Mouse (Mus musculus) adrenal gland, adult (tissue): ENCODE data around the gene Cul7.

Source experiments
- DNase-seq, 2 experiments: peaks; one replicate each; pipeline ENCODE4 v3.0.0; 2022 to 2023; ENCODE audit warnings: low spot score in 1 of 2; ENCODE audit not compliant: inconsistent age in 2 of 2

Gene Cul7

DNA sequence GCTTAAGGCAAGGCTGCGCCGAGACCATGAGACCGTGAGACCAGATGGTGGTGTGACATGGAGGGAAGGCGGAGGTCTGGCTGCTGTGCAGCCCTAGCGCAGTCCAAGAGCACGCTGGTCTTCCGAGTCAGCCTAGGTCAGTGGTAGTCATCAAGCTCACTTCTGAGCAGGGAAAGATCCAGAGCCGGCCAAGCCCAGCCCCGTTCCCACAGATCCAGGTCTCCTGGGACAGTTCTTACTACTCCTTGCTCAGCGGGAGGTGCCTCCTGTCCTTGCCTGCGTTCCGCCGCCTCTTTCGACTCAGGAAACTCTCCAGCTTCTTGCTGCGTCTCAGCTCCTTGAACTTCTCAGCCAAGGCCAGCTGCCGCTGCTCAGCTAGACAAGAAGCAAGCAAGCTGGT is 17.6 kb downstream of the Cul7 start:
- DNase-seq: peak in 1 of 2 experiments; percentile 63

DNA sequence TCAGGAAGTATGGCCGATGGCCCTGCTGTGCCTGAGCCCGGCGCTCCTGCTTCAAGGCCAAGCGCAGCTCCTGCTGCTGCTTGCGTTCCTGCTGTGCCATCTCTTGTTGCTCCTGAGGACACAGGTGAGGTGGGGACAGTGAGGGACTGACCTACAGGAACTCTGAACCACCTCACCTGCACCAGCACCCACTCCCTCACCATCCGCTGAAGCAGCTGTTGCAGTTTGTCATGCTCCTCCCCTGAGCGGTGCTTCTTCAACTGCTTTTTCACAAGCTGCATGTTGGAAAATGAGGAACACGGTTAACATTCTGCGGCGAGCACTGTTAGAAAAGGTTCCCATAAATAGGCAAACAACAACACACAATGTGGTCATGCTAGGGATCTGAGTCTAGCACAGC is 19.8 kb downstream of the Cul7 start:
- no peak for DNase-seq

DNA sequence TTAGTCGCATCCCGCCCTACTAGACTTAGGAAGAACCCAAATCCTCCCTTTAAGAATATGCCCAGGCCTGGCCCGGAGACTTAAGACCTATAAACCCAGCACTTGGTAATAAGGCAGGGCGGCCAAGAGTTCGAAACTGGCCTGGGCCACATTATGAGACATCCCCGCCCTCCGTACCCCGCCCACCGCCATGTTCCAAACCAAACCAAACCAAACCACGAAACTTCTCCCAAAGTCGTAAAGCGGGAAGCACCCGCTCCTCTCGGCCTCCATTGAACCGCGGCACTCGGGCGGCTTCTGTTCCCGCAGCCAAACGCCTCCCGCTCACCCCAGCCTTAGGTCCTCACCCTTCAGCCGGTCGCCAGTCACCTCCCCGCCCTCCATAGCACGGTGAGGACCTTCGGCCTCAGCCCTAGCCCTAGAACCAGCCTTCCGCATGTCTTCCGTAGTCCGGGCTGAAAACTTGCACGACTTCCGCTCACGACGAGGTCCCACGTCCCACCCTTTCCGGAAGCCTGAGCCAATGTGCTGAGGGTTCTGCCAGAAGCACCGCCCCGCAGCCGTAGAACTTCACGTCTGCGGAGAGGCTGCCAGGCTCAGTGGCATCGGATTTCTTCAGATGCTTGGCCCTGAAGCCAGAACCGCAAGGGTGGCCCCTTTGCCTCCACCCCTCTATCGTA is 23.9 kb downstream of the Cul7 start, which contains the start of gene Rrp36:
TSS of gene Rrp36 (minus strand) at position 503 of the 680 bp plus-strand sequence.
- DNase-seq: peak; percentile 92 to 96

DNA sequence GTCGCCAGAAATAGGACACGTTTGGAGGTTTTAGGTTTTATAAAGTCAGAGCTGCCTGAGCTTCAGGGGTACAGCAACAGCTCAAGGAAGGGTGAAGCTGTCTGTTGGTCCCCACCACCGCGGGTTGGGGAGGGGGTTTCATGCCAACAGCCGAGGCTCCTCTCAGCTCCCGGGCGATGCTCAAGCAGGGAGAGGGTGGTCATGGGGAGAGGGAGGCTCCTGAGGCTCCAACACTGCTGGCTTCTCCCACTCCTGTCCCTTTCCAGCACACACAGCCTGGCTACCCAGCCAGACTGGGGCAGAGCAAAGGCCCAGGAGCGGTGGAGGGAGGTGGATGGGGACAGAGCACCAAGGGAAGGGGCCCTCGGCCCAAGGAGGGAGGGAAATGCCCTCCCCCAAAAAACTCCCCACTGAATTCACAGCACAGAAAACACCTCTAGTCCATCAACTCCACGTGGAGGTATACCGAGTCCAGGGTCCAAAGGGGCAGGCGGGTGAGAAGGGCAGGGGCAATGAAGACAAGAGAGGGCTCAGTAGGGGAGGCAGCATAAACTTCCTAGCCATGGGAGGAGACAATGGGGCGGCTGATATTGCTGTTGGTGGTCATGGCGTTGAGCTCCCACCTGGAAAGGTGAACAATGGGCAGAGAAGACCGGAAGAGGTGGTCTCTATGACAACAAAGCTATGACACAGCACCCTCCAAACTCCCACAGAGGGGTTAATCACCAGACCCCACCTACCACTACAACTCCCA is 24.6 kb downstream of the Cul7 start:
- no peak for DNase-seq

DNA sequence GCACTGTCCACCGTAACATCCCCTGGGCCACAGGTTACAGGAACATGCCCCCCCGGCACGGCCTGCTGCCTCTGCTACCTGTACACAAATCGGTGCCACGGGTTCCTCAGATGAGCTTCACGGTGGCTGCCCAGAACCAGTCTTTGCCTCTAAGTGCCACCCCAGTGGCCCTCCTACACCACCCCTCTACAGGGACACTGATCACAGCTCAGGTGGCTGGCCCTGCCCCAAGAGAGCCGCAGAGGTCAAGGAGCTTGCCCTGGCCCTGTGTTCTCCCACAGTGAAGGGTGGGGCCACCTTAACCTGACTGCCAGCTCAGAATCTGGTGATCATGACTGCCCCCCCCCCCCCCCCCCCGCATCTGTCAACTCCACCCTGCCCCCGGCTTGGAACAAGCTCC is 28.3 kb downstream of the Cul7 start, which contains the start of gene Mea1:
TSS of gene Mea1 (plus strand) at position 378 of the 400 bp plus-strand sequence.
- DNase-seq: no peak

DNA sequence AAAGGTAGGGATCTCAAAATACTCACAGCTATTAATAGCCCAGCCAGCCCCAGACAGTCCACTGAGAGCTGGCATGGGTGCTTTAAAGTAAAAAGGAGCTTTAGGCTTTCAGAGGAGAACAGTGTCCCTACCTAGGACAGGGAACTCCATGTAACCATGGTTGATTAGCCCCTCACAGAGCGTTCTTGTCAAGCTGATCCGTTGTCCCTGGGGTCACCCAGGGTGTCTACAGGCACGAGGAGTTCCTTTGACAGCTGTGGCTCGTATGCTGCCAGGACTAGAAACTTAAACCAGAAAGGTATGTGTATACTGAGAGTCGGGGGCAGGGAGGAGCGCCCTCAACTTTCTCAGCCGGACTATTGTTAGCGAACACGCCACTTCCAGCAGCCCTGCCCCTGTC is 28.8 kb downstream of the Cul7 start:
- no peak for DNase-seq

DNA sequence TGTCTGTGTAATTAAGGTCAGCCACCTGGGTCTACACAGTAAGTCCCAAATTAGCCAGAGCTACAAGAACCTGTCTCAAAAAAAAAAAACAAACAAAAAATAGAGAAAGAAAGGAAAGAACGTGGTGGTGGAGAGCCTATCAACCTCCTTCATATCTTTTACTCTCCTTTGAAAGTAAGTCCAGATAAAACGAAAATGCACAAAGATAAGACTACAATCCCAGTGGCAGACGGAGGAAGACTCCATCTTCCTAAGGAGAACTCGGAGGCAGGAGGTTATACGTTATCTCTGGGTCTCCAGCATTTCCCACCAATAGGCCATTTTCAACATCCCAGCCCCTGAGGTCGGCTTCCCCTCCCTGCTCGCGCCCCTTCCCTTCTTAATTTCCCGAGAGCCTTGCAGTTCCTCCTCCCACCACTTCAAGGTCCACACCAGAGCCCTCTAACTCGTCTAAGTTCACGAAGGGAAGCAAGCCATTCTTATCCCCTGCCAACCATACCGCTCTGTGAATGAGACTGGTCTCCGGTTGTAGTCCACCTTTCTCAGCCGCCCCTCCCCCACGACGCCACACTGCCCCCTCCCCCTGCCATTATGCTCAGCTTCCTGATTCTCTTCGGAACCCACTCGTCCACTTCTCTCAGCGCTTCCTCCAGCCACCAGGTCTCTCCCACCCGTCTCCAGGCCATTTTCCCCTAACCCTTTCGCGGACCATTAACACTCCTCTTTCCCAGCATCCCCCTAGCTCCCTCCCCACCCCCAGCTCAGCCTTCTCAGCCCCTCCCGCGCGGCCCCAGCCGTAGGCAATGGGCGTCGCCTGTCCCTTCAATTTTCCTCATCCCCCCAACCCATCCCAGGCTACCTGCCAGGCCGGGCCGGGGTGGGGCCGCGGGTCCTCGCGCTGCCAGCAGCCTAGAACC is 30.0 kb downstream of the Cul7 start:
- no peak for DNase-seq

DNA sequence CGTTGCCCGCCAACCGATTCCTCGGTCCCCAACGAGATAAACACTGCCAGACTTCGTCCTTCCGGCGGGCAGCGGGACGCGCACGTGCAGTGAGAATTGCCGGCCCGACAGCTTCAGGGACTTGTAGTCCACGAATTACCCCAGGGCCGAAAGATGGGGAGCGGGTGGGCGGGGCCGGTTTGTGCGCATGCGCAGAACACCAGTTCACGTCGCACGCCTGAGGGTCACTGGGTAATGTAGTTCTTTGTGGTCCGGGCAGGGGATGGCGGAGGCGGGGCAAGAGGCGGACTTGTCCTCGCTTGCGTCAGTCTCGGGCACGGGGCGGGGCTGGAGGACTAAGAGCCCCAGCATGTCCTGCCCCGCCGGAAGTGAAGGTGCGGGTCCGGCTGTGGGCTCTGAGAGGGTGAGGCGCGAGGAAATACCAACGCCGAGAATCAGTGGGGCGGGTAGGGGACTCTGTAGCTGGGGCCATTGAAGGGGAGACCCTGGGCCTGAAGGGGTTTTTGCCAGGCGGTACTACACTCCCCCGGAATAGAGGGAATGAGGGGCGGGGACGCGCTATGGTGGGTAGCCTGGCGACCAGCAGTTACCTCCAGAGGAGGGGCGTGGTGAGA is 30.7 kb downstream of the Cul7 start, which contains the start of gene Klhdc3:
TSS of gene Klhdc3 (minus strand) at position 155 of the 614 bp plus-strand sequence.
- peak; percentile 97 to 98 for DNase-seq

DNA sequence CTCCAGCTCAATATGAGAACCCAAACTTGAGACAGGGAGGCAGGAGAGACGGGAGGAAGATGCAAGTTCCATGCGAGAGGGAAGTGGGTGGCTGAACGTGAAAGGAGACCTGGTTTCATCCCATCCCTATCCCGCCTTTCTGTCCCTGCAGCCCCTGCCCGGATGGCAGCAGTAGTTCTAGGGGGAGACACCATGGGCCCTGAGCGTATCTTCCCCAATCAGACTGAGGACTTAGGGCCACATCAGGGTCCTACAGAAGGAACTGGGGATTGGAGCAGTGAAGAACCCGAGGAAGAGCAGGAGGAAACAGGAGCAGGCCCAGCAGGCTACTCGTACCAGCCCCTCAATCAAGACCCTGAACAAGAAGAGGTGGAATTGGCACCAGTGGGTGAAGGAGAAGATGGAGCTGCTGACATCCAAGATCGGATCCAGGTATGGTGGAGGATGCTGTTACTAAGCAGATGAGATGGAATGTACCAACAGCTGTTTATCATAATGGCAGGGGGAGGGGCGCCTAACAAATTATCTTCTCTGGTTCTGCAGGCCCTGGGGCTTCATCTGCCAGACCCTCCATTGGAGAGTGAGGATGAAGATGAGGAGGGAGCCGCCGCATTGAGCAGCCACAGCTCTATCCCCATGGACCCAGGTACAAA is 31.5 kb downstream of the Cul7 start:
- peak in 1 of 2 experiments; percentile 73 for DNase-seq

DNA sequence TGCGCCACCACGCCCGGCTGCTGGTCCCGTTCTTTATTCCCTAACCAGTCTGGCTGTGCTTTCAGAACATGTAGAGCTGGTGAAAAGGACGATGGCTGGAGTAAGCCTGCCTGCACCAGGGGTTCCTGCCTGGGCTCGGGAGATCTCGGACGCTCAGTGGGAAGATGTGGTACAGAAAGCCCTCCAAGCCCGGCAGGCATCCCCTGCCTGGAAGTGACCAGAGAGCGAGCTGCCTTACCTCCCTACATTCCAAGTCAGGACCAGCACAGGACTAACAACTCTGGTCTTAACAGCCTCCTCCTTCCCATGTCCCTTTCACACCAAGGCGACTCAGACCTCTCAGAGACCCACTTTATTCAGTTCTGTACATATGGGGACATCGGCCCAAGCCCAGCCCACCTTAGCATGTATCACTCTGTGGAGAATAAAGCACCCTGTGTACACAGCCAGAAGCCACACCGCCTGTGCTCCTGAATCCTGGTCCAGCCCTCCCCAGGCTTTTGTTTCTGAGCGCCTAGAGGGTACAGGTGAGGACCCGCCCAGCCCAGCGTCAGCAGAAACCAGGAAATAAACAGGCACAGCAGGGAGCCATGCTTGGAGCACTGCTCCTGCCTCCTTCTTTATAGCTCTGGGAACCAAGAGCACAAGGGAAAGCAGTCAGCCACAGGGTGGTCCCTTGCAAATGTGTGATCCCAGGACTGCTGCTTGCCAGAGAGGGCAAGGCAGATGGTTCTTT is 32.7 kb downstream of the Cul7 start:
- DNase-seq: peak in 1 of 2 experiments; percentile 44

DNA sequence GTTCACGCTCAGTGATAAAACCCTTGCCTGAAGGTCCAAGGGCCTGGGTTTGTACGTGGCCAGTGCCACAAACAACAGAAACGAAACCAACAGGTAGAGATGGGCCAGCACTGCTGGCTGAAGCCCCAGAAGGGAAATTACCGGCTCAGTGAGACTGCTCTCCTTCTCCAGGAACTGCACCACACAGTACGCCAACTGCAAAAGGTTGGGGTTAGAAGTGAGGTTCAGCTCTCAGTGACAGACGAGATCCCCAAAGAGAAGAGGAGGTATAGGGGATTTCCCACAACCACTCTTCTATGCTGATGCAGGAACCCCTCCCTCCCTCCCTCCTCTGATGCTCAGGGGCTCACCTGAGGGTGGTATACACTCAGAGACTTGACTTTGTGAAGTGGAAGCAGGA is 35.8 kb downstream of the Cul7 start:
- DNase-seq: no peak

DNA sequence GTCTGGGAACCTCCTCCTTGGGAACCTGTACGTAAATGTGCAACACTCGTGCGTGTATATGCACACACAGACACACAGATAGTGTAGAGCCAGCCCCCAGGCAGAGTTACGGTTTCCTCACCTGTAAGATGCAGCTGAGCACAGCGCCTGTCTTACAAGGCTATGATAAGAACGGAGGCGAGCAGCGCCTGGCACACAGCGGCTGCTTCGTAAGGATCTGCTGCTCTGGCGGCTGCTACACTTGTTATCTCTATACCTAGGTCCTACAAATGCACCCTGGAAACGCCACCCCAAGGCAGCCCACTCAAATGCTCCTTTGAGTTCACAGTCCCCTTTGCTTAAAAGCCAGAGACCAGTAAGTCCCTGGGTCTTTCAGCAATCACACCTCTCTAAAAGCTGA is 40.5 kb downstream of the Cul7 start:
- no peak for DNase-seq

DNA sequence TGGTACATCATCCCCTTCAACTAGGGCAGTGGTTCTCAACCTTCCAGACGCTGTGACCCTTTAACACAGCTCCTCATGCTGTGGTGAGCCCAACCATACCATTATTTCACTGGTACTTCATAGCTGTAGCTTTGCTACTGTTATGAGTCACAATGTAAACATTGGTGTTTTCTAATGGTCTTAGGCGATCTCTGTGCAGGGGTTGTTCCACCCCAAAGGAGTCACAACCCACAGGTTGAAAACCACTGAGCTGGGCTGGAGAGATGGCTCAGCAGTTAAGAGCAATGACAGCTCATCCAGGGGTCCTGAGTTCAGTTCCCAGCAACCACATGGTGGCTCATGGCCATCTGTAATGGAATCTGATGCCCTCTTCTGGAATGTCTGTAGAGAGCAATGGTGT is 41.3 kb downstream of the Cul7 start:
- DNase-seq: no peak

DNA sequence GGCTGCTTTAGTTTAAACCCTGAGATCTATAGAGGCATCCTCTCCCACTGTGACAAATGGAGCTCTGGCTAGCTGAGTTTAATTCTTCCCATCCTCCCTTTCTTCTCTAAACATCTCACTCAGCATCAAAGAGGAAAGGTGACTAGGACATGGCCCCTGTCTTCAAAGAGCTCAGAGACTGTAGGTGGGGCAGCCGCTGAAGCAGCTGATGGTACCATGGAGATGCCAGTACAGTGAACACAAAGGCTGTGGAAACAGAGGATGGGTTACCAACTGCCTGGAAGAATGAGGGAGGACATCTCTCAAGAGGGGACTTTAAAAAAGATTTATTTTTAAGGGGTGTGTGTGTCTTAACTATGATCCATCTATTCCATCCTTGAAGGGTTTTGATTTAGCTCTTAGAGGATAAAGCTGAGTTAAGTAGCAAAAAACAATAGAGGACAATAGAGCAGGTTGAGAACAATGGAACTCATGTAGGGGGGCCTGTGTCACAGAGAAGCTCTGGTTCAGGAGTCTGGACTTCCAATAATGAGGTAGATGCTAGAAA is 44.5 kb downstream of the Cul7 start:
- DNase-seq: no peak

DNA sequence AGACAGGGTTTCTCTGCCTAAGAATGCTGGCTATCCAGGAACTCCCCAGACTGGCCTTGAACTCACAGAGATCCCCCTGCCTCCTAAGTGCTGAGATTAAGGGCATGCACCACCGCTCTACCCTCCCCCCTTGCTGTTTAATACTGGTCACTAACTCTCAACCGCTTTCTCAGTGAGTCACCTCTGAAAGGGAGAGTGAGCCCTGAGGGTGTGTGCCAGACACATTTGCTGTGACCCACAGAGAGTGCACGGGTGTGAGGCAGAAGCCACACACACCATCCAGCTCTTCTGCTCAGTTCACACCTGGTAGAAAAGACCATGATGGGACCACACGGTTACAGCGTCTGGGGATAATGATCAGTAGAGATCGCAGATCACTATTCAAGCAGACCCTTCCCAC is 48.4 kb downstream of the Cul7 start:
- DNase-seq: no peak

DNA sequence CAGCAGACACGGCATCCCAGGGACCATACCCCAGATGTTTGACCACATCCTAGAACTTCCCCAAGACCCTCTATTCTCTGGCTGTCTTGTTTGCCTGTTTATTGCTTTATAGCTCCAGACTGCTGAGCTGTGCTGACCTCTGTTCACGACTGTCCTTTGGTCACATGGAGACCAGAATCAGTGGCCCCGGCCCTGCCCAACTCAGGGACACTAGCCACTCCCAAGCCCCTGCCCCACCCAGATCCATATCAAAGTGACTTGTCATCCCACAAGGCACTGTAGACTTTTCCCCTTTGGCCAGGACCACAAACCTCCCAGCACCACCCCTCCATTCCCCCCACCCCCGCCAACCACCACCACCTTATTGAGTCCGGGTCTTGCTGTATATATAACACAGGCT is 49.1 kb downstream of the Cul7 start:
- DNase-seq: no peak

DNA sequence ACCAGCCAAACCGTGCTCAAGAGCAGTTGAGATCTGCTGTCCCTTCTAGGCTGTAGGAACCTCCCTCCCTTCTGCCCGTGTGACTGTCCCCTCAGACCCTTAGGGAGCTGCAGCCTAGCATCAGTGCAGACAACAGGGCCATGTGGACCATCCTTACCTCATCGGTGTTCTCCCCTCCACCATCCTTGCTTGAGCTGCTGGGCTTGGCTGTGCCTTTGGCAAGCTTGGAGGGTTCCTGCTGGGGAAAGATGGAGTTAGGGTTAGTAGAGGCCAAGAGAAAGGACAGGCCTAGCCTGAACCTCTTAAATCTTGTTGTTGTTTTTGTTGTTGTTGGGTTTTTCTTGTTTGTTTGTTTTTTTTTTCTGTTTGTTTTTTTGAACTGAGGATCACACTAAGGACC is 49.8 kb downstream of the Cul7 start:
- no peak for DNase-seq

DNA sequence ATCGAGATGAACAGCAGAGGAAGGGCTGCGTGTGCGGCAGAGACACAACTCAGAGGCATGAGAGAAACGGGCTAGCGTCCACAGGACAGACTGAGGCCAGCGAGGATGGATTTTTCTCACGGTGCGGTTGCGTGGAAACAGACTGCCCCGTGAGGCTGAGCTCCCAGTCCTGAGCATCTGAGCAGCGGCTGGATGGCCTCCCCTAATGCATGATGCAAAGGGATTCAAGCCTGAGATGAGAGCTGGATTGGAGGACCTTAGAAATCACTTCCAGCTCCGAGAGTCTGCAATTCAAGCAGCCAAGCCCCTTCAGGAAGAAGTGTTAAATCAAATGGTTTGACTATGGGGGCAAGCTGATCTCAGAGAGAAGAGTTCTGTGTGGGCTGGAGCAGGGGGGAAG is 51.4 kb downstream of the Cul7 start:
- DNase-seq: no peak

DNA sequence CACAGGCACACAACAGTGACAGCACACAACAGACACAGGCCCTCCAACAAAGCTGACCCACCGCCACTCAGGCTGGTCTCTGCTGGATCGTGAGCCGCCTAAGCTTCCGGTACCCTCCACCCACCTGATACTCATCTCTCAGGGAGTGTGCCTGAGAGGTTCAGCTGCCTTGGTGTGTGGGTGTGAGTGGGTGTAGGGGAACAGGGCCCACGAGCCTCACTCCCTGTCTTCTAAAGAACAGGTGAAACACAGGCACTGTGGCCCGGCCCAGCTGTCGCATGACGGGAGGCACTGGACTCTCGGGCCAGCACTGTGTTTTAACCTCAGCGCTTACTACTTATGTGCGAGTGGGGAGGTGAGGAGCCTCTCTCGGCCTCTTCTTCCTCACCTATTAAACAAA is 52.0 kb downstream of the Cul7 start:
- no peak for DNase-seq
